Mouse (Mus musculus) layer of hippocampus, postnatal 10 days (tissue): ENCODE results near the gene Fbxo39. TPM values are rescaled to one million over a fixed set of nuclear protein-coding genes. Genes with fewer than 3 reads are reported as not detected.
"Not testable (repeated sequence)": the region's sequence is repeated elsewhere in the genome, so short reads cannot be mapped to it uniquely, and the experiment has no call there.

Experiments used
- DNase-seq, 2 experiments: peaks; one replicate each; pipeline ENCODE4 v3.0.0; 2021; ENCODE audit warnings: low spot score in 2 of 2
- total RNA-seq, 2 experiments: library from RNA; stranded (reverse); gene quantifications; 2 replicates each; pipeline ENCODE4 v1.2.3; 2021

Gene Fbxo39
- total RNA-seq, 2 experiments from 2014 or later = not detected

DNA sequence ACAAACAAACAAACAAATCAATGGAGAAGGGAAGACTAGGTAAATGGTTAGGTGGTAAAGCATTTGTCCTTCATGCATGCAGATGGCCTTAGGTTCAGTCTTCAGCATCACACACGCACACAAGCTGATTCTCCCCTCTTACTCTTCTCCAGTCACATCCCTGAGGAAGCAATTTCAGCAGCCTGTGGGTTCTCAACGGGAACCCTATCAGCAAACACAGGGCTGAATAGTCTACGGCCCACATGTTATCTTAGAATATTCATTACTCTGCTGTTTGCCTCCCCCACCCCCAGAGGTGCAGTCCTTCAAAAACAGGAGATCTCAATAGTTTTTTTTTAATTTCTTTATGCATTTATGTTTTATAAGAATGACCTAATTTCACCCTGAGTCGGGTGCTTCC lies 3.8 kb upstream of the Fbxo39 start:
- DNase-seq = no peak

DNA sequence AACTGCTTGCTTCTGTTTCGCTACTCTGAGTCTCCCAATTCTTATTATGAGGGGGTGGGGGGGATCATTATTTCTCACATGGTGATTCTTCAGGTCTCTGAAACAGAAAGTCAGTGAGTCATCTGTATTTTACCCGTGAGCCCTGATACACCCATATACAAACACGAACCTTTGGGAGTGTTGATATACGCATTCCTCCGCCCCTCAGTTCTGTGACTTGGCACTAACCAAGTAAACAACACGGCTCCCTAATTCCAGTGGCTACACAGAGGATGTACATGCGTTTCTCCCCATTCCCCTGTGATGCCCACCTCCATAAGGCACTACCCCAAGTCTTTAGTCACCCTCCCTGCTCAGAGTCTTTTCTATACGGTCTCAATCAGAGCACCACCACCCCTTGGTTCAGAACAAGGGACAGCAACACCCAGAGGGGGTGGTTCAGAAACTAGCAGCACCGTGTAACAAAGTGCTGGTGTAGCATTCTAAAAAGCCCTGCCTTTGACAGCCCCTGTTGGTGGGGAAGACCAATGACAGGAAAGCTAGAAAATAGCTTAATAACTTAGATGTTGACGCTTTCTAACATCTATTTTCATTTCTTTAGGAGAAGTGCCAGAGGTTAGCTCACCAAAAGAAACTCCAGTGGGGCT lies 2.8 kb upstream of the Fbxo39 start:
- DNase-seq = no peak

DNA sequence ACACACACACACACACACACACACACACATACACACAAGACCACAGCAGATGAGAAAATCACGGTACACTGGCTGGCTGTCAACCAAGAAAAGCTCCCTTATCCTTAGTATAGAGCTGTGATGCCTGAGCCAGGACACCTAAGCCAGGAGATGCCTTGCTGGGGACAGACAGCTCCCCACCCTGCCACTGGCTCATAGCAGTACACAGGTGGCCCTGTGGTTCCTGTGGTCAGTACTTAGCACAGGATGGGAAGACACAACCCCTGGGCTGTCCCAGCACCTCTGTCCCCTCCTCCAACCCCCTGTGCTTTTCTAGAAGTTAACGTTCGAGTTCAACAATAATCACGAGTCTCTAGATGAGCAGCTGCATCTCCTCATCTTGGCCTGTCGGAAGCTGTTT lies 3.8 kb downstream of the Fbxo39 start:
- no peak for DNase-seq

DNA sequence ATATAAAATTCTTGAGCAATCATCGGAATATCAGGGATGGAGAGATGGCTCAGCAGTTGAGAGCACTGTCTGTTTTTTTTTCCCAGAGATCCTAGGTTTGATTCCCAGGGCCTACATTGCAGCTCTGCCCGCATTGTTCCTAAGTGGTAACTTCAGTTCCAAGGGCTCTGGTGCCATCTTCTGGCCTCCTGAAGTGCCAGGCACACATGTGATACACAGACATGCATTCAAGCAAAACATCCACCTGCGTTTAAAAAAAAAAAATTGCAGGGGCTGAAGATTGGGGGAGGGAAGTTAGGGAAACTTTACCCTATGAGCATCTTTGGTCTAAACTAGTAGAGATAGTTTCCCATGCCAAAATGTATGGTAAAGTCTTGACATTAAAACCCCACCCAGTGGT lies 10.2 kb downstream of the Fbxo39 start:
- DNase-seq = no peak

DNA sequence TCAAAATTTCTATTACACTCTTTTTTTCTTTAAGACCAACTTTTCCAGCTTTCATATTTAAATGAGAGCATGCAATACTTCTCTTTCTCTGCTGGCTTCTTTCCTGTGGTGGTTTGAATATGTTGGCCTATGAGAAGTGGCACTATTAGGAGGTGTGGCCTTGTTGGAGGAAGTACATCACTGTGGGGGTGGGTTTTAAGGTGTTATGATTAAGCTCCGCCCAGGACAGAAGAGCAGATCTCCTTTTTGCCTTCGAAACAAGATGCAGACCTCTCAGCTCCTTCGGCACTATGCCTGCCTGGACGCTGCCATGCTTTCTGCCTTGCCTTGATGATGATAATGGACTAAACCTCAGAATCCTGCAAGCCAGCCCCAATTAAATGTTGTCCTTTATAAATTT lies 11.5 kb downstream of the Fbxo39 start:
- no peak for DNase-seq

DNA sequence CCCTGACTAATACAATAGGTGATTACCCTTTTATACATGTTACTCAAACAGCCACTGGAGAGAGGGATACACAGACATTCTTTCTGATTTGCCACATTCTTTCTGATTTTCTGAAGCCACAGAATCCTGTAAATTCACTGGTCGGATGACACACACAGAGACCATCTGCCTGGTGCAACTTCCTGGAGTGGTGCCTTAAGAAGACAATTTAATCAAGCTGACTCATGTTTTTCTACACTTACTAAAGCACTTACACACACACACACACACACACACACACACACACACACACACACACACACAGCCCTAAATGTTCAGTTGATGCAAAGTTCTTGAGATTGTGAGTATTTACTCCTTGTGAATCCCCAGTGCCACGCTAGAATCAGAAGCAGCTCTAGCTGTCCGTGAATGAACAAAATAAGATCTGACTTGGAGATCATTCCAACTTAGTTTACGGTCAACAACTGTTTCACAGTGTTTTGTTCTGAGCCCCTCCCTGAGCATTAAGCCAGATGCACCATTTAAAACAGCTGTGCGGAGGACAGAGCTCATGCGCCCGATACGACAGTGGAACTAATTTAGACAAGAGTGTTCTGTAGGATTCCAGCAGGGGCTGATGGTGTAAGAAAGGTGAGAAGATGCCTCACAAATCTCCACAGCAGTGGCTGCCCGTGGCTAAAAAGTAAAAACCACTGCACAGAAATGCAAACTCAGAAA lies 18.9 kb downstream of the Fbxo39 start:
- no peak for DNase-seq

DNA sequence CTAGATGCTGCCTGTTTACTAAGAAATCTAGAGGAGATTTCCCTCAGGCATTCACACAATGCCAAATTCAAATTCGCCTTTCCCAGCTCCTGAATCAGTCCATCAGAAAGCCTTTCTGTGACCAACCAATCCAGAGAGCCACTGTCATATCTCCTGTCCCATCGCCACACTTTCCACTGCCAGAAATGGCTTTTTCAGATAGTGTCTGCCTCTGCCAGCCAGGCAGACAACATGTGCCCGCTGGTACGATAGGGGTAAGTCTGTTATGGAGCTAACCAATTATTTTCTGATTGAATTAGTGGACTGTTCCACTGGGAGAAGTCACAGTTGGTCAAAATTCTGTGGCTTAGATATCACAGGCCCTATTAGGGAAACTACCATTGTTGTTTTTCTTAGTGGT lies 20.4 kb downstream of the Fbxo39 start:
- DNase-seq = no peak

DNA sequence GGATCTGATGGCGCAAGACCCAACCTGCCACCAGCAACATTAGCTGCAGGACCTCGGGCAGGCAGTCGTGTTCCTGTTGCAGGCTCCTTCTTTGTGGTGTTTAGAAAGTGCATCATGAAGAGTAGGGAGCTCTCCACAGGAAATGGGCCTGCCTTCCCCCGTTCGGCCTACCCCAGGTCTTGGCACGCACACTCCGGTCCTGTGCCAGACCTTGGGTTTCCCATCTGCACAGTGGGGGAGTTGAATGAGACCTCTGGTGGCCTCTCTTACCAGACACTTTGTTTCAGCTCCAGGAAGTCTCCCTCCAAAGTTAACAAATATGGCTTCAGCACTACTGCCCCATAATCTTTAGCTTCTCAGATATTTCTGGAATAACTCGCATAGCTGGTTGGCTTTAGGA lies 22.5 kb downstream of the Fbxo39 start:
- no peak for DNase-seq

DNA sequence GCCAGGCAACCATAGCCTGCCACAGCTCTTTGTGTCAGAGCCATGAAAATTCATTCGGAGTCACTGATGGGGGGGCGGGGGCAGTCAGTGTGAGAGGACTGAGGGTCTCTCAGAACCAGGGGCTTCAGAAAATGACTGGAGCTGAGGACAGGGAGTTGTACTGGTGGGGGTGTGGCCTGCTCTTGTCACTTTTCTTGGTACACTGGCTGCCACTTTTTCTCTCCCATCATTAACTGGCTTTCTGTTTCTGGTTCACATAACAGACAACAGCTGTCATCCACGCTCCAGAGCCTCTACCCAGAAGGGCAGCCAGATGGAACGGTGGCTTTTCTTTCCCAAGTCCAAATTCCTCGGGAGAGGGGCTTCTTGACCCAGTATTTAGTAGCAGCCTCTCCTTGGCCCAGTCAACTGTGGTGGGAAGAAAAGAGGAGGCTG lies 24.2 kb downstream of the Fbxo39 start:
- peak in 1 of 2 experiments; percentile 30 for DNase-seq

DNA sequence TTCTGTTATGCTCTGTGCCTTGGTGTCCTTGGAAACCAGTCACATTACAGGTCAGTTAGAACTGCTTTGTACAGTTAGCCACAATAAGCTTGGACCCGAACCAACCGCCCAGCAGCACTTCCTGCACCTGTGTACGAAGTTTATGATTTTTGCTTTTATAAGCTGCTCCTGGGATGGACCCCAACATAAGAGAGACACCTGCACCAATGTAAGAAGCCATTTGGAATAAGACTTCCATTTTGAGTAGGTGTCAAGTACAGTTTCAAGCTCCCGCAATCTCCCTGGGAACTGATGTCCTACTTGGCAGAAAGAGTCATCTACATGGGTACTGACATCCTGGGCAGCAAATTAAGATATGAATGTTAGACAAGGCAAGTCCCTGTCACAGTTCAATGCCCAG lies 25.5 kb downstream of the Fbxo39 start:
- no peak for DNase-seq

DNA sequence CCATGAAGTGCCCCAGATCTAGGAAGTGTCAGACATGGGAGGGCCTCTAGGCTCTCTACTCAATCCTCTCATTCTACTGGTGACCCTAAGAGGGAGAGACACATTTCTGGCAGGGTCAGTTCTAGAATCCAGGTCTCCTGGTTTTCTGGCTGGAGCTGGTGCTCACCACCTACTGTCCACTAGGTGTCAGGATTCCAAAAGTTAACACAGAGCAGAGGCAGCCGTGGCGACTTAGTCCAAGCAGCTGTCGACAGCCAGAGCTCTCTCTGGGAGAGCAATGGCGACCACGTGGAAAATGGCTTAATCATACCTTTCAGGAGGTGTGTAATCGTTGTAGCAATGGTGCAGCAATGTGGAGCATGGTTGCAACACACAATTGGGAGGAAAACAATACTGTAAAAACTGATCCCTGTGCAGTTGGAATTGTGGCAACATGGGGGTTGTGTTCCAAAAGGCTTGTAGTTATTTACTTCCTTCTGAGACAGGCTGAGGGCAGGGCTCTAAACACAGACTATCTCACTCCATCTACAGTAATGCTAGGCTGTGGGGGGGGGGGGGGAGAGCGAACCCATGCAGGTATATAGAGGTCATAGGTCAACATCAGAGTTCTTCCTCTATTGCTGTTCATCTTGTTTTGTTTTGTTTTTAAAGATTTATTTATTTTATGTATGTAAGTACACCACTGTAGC lies 28.4 kb downstream of the Fbxo39 start:
- DNase-seq = peak; percentile 63 to 70

DNA sequence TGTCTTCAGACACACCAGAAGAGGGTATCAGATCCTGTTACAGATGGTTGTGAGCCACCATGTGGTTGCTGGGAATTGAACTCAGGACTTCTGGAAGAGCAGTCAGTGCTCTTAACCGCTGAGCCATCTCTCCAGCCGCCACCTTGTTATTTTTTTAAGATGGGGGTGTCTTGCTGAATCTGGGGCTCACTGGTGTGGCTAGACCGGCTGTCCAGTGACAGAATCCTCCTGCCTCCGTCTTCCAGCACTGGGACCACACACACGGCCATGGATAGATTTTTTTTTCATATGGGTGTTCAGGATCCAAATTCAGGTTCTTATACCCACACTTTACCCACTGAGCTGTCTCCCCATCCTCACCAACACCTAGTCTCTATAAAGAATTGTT lies 29.0 kb downstream of the Fbxo39 start:
- DNase-seq = not testable (repeated sequence)

DNA sequence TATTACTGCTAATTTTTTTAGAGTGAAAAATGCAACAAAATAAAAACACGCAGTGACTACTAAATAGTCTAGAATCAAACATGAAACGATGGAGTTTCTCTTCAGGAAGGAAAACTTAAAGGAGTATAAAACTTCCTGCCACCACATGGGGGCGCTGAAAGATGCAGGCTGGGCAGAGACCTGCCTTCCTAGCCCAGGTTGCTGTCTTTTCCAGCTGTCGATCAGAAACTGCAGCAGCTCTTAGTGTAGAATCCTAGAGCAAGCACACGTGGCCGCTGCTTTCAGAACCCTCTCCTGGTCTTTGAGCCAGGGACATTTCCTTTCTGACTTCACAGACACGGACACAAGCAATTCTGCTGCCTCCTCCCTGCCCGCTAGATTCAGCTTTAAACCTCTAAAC lies 29.7 kb downstream of the Fbxo39 start:
- peak; percentile 60 to 69 for DNase-seq

DNA sequence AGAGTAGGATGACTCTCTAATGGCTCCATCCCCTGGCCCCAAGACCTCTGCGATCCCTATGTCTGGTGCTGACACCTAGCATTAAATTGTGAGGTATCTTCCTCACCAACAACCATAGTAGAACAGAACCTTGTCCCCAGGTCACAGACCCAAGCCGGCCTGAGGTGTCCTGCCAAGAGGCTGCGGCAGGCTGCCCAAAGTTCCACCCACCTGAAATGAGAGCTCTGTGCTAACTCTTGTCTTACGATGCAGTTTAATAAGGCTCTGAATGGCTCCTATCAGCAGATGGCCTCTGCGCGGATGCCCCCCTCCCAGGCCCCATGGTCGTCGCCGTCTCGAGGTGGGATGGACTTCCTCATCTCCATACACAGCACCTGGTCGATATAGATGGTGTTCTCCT lies 30.2 kb downstream of the Fbxo39 start:
- DNase-seq = no peak

DNA sequence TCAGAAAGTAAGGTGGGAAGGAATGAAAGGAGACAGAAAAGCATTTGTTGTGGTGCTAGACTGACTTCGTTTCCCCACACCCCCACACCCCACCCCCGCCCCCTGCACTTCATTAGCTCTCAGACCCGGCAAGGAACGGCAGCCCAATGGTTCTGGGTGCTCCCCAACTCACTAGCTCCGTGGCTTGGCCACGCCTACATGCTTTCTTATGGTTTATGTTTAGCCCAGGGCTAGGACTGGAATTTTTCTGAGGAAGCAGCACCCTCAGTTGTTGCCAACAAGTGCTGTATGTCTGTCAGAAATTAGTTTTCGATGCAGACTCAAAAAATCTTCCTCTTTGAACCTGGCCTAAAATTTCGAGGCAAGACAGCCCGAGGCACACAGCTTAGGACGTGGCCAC lies 34.3 kb downstream of the Fbxo39 start:
- no peak for DNase-seq

DNA sequence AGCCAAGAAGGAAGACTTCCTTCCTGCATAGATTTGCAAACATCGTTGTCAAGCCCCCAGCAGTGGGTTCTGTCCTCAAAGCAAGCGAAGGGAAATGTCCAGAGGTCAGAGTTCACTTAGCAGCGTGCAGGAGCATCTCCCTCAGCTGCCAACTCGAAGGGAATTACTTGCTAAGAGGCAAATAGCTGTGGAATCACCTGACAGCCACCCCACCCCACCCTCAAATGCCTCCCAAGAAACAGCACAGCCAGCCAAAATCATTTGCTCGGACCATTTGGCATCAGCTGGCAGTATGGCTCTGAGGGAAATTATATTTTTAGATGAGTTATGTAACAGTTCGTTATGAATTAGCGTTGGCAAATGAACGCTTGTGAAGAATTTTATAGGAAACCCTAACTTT lies 34.8 kb downstream of the Fbxo39 start:
- no peak for DNase-seq

DNA sequence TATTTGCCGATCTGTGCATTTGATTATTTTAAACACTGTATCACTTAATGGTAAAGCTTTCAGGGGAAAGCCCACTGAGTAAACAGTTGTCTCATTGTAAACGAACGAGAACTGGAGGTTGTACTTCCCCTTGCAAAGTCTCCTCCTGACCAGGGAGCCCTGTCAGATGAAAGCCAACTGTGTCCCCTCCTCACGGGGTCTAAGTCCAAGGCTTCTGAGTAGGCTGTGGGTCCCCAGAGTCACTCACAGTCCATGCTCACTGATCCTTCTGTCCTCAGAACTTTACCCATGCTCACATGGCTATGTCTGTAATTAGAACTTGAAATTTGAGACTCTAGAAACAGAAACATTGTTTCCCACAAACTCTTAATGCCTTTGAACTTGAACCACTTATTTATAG lies 35.4 kb downstream of the Fbxo39 start:
- DNase-seq = no peak

DNA sequence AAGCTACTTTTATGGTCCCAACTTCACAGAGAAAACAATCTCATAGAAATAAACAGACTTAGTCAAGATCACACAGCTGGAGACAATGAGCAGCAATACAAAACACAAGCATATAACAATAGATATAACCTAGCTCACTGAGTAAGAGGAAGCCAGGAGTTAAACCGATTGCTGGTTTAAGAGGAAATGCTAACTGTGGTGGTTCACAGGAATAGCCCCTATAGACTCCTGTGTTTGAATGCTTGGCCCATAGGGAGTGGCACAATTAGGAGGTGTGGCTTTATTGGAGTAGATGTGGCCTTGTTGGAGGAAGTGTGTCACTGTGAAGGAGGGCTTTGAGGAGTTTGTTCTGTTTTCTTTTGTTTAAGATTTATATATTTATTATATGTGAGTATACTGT lies 38.0 kb downstream of the Fbxo39 start:
- DNase-seq = no peak

DNA sequence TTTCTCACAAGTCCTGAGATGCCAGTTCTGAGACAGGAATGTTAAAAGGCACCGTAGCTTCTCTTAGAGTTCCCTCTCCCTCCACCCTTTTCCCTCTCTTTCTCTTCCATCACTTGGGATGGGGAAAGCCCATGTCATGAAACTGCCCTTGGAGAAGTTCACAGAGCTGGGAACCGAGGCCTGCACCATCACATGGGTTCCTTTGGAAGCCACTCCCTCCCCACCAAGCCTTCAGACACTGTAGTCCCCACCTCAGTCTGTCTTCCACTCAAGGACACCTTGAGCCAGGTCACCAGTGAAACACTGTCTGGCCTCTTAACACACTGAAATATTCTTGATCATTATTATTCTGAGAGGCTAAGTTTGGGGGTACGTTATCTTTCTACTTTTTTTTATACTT lies 38.9 kb downstream of the Fbxo39 start:
- DNase-seq = no peak

DNA sequence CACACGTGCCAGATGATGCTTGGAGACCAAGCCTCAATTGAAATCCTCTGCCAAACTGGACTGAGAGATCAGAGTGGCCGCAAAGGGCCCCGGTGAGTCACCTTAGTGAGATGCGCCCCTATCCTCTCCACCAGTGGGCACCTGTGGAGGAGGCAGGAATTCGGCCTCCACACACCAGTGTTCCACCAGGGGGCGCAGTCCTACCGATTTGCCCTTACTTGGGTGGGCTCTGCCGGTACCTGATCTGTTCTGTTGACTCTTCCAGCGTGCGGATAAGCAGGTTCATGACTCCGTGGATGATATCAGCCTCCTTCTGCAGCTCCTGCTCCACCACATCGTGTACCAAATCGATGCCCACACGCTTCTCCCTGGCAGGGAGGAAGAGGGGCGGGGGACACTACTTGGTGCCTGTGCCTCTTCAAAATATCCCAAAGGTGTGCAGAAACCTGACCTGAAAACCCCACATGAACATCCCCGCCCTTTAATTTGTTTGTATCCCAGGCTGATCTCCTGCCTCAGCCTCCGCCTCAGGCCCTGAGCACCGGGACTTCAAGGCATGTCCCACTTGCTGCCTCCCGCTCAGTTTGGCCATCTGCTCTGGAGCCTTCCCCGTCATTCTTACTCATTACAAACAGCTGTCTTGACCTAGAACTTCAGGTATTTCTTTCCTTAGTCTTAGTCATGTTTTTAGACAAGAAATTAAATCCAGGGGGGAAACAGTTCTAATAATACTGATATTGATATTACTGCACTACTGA lies 40.9 kb downstream of the Fbxo39 start:
- peak; percentile 72 to 81 for DNase-seq

DNA sequence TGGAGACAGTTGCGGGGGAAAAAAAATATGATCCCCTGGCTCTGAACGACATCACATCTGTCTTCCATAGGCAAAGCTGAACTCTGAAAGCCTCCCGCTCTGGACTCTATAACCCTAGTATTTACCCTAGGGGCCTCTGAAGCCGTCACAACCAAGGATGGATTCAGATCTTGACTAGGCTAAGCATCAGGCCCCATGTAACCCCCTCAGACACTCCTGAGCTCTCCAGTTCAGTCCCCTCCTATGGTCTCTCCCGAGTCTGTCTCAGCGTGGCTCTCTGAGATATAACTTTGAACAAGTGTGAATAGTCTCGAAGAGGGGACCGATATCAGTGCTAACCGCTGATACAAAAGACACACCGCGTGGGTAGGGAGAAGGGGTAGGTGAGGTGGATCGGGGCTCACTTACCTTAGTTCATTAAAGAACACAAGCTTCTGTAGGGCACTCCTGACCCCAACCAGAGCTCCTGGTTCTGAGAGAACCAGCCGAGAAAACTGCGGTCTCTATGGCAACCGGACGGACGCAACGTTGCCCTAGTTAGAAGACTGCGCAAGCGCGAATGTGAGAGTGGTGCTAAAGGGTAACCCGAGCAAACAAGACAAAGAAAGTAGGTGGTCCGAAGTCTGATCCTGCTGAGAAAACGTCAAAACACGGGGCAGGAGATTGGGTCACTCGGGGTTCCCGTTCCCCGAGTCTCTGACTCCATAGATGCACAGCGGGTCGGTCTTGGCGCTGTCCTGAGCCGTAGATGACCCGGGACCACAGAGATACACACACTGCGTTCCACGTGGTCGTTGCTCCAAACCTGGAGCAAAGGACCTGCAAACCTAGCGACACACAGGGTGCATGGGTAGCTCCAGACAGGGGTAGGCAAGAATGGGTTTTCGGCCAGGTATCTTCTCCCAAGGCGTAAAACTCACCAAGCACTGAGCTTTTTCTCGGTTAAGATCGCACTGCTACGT lies 47.4 kb downstream of the Fbxo39 start:
- peak; percentile 73 to 76 for DNase-seq
